Mouse (Mus musculus): Measurements from ENCODE around the gene Nfkbiz. TPM values are rescaled to one million over a fixed set of nuclear protein-coding genes. Genes with fewer than 3 reads are reported as not detected.

Nfkbiz gene
- polyA plus RNA-seq, 1 experiment from 2014 or later, result 4.9 TPM

DNA sequence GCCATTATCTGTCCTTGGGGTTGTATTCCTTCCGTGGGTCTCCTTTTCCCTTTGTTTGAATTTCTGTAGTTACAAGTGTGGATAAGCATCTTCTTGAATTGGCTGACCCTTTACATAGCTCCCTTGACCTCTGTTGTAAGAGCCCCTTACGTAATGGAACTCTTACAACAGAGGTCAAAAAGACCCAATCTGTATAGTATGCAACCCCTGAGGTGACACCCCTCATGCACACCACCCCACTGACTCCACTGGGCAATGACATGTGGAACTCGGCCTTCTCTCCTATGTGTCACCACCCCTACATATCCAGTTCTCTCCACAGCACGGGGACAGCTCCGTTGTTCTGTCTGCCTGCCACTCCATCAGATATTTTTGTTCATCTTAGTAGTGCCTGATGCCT lies 56.9 kb downstream of the Nfkbiz start:
- Histone ChIP-seq H3K36me3 (ENCODE audit: insufficient read depth, low read length) (no peaks in the 10 kb centered on the region), H3K4me2 (ENCODE audit: low read length) (no peak overlapping the region), H3K4me1 (replicated peaks; ENCODE audit: insufficient read depth, low read length) (no peaks in the 10 kb centered on the region), H3K9ac (ENCODE audit: low read depth, low read length) (no peak overlapping the region), H3K27me3 (ENCODE audit: insufficient read depth, low read length) (no peaks in the 10 kb centered on the region), H3K4me3 (replicated peaks; ENCODE audit: low read depth, low read length) (no peak overlapping the region), H3K9me3 (replicated peaks; ENCODE audit: low read length) (no peaks in the 10 kb centered on the region), H3K27ac (no peak overlapping the region)
- DNase-seq (ENCODE audit: low spot score), result no peak
- TF ChIP-seq CTCF (IDR thresholded peaks at IDR 0.05; ENCODE audit: low read depth), result no peak
- ATAC-seq (replicated peaks; ENCODE audit: low FRiP score, low read depth), result no peak
- WGBS, result 76% methylated on average over 5 of the region's 5 CpGs

DNA sequence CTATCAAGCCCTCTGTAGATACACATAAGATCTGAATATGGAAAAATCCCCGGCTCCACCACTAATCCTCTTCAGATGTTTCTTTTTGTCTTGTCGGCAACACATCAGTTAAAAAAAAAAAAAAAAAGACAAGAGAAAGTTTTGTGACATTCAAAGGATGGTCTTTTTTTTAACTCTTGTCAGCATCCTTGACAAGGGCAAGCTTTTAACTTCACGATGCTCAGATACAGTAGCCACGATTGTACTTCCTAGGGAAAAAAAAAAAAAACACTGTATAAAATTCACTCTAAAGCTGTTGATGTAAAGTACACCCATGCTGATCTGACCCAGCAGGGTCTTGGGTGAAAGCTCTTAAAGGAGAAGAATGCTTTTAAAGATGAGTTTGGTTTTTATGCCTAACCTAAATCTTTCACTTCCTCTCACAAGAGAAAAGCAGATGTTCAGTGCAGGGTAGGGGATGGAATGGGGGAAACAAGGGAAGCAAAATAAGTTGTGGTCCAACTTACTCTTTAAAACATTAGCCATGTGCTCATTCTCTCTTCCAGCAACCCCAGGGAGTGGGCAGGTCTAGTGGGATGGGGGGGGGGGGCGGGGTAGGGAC lies 57.6 kb downstream of the Nfkbiz start:
- no peak for TF ChIP-seq CTCF (IDR thresholded peaks at IDR 0.05; ENCODE audit: low read depth)
- Histone ChIP-seq H3K4me3 (replicated peaks; ENCODE audit: low read depth, low read length) (no peak overlapping the region), H3K27ac (no peak overlapping the region)

DNA sequence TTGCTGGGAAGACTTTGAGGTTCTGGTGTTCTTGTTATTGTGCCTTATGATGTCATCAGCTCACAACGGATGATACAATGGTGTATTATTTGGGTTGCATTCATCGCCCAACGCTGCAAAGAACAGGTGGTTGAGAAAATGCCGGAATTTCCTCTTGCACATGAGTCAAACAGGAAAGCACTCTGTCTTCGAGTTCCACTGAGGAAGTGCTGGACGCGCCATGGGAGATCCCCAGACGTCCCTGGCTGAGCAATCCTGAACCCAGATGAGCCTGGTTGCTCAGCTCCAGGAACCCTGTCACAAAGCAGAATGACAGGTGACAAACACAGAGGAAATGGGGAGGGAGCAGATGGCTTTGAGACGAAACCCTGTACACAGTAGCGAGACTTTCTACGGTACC lies 62.4 kb downstream of the Nfkbiz start:
- ATAC-seq (replicated peaks; ENCODE audit: low FRiP score, low read depth) (no peak), DNase-seq (ENCODE audit: low spot score) (no peak)
- Histone ChIP-seq H3K4me3 (replicated peaks; ENCODE audit: low read depth, low read length) (no peak overlapping the region), H3K36me3 (ENCODE audit: insufficient read depth, low read length) (no peaks in the 10 kb centered on the region), H3K9ac (ENCODE audit: low read depth, low read length) (no peak overlapping the region), H3K27ac (no peak overlapping the region), H3K9me3 (replicated peaks; ENCODE audit: low read length) (no peaks in the 10 kb centered on the region), H3K4me1 (replicated peaks; ENCODE audit: insufficient read depth, low read length) (no peaks in the 10 kb centered on the region), H3K27me3 (ENCODE audit: insufficient read depth, low read length) (no peaks in the 10 kb centered on the region), H3K4me2 (ENCODE audit: low read length) (no peak overlapping the region)
- WGBS, result 78% methylated on average over 11 of the region's 11 CpGs
- TF ChIP-seq CTCF (IDR thresholded peaks at IDR 0.05; ENCODE audit: low read depth), result no peak

More for the DNA sequence above, 57.6 kb downstream of the Nfkbiz start:
- 44% methylated on average over 5 of the region's 5 CpGs for WGBS
- no peaks in the 10 kb centered on the region for H3K36me3 ChIP-seq (ENCODE audit: insufficient read depth, low read length)
- DNase-seq (ENCODE audit: low spot score) (no peak), ATAC-seq (replicated peaks; ENCODE audit: low FRiP score, low read depth) (no peak)
- no peaks in the 10 kb centered on the region for H3K4me1 ChIP-seq (replicated peaks; ENCODE audit: insufficient read depth, low read length)
- no peaks in the 10 kb centered on the region for H3K27me3 ChIP-seq (ENCODE audit: insufficient read depth, low read length)
- no peak overlapping the region for H3K9ac ChIP-seq (ENCODE audit: low read depth, low read length)
- H3K9me3 ChIP-seq (replicated peaks; ENCODE audit: low read length), result no peaks in the 10 kb centered on the region
- no peak overlapping the region for H3K4me2 ChIP-seq (ENCODE audit: low read length)

GRCm38 (mm10) chr16:55770247-55770646 lies 68.5 kb downstream of the Nfkbiz start:
- Histone ChIP-seq H3K4me2 (ENCODE audit: low read length) (no peak overlapping the region), H3K27ac (no peak overlapping the region), H3K9ac (ENCODE audit: low read depth, low read length) (no peak overlapping the region), H3K4me3 (replicated peaks; ENCODE audit: low read depth, low read length) (no peak overlapping the region), H3K27me3 (ENCODE audit: insufficient read depth, low read length) (no peaks in the 10 kb centered on the region), H3K4me1 (replicated peaks; ENCODE audit: insufficient read depth, low read length) (no peaks in the 10 kb centered on the region), H3K9me3 (replicated peaks; ENCODE audit: low read length) (no peaks in the 10 kb centered on the region), H3K36me3 (ENCODE audit: insufficient read depth, low read length) (no peaks in the 10 kb centered on the region)
- ATAC-seq (replicated peaks; ENCODE audit: low FRiP score, low read depth) (no peak), DNase-seq (ENCODE audit: low spot score) (no peak)
- TF ChIP-seq CTCF (IDR thresholded peaks at IDR 0.05; ENCODE audit: low read depth), result no peak
- WGBS, result 73% methylated on average over 3 of the region's 3 CpGs

Other genes starting within 250 kb of the Nfkbiz start
- 2.0 and 2.2 TPM in 2 replicates for gene Nxpe3, start 56.4 kb upstream of the Nfkbiz start, polyA plus RNA-seq (2015; fragmentation: Nextera tagmentation; extraction: Ambion mirVana)
- gene Cep97, start 96.0 kb upstream of the Nfkbiz start, polyA plus RNA-seq (2015; fragmentation: Nextera tagmentation; extraction: Ambion mirVana), result 8.2 and 8.5 TPM in 2 replicates
- gene Rpl24, start 127.4 kb upstream of the Nfkbiz start, polyA plus RNA-seq (2015; fragmentation: Nextera tagmentation; extraction: Ambion mirVana), result 924 and 1,073 TPM in 2 replicates
- 12.1 TPM in 2 replicates for gene Zbtb11, start 135.0 kb upstream of the Nfkbiz start, polyA plus RNA-seq (2015; fragmentation: Nextera tagmentation; extraction: Ambion mirVana)
- gene Pcnp, start 190.8 kb upstream of the Nfkbiz start, polyA plus RNA-seq (2015; fragmentation: Nextera tagmentation; extraction: Ambion mirVana), result 201 and 204 TPM in 2 replicates
- gene Trmt10c, start 198.9 kb upstream of the Nfkbiz start, polyA plus RNA-seq (2015; fragmentation: Nextera tagmentation; extraction: Ambion mirVana), result 27.5 and 28.9 TPM in 2 replicates
- gene Senp7, start 209.4 kb upstream of the Nfkbiz start, polyA plus RNA-seq (2015; fragmentation: Nextera tagmentation; extraction: Ambion mirVana), result 24.0 and 26.4 TPM in 2 replicates

Measured in kidney, postnatal 0 days (tissue).